Mouse (Mus musculus): ENCODE measurements at regions not wholly inside any gene's neighbourhood (a gene's known extent, or its start where the extent isn't known, plus 50 kb on each side); places are given as distances from the start of the nearest gene placed in this dataset.

DNA sequence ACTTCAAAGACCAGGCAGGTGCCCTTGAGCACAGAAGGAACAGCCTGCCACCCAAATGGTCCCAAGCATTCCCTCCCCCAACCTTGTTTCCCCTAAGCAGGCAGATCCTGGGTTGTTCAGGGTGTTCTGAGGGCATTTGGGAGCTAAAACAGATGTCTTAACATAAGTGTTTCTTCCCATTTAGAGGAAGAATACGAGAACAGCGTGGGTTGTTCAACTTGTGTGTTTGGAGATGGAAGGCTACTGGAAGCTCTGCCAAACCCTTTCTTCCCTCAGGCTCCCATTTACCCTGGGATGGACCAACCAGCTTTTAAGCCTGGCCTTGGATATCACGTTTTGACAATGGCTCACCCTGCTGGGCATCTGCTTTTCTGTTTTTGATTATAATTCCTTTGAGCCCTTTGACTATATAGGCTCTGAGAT, 226.8 kb downstream of the Csl start:
- no peak for TF ChIP-seq CTCF (IDR thresholded peaks at IDR 0.05; ENCODE audit: low read depth, low read length)
- no peak for TF ChIP-seq POLR2AphosphoS5 (IDR thresholded peaks at IDR 0.05; ENCODE audit: insufficient replicate concordance, low read depth, low read length)
- no peak for TF ChIP-seq TAL1 (conservative IDR thresholded peaks at IDR 0.05; ENCODE audit: low read depth, low read length)
- TF ChIP-seq GATA2 (IDR thresholded peaks at IDR 0.05; ENCODE audit: borderline replicate concordance, low read depth, low read length): no peak
